Mouse (Mus musculus): ENCODE data around the gene Aacs.

DNA sequence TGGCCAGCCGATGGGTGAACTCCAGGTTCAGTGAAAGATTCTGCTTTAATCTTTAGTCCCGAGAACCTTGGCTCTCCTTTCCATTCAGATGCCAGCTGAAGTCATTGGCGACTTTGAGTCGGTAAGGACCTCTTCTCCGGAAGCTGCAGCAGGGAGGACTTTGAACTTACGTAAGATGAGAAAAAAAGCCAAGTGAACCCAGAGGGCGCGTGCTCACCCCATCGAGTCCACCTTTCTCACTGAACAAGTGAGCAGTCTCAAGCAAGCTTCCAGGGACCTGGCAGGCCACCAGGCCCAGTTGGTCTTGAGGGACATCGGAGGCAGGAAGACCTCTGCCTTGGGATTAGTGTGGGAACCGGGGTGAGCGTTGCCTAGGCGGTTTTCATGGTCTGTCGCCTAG, 8.4 kb upstream of the Aacs start:
- TF ChIP-seq CTCF (IDR thresholded peaks at IDR 0.05; ENCODE audit: insufficient read depth, low read length) (no peak), POLR2A (IDR thresholded peaks at IDR 0.05; ENCODE audit: borderline replicate concordance, extremely low read depth, low read depth, low read length) (no peak)
